Mouse (Mus musculus) c-Kit-positive CD71-positive TER-119-positive erythroid progenitor cells, embryonic 14.5 days (primary cell): ENCODE measurements around the gene Slc1a5.

ENCODE experiments used
- DNase-seq: peaks from one replicate; pipeline ENCODE4 v3.0.0-alpha.2; 2013; ENCODE audit warnings: low spot score

The Slc1a5 gene

GRCm38 (mm10) chr7:16780825-16781554 lies at the start of gene Slc1a5:
Gene Slc1a5 (plus strand): TSS chr7:16781340.
- peak; percentile 95 for DNase-seq

- no peak for DNase-seq
These were observed 49.2 kb upstream of the Slc1a5 start for GRCm38 (mm10) chr7:16731893-16732422.

GRCm38 (mm10) chr7:16737606-16738072 lies 43.5 kb upstream of the Slc1a5 start:
- DNase-seq: no peak

- peak; percentile 96 for DNase-seq
These were observed 43.0 kb upstream of the Slc1a5 start, which contains the start of gene Ap2s1 for GRCm38 (mm10) chr7:16738073-16738696. Gene Ap2s1 (plus strand): TSS chr7:16738410.

- no peak for DNase-seq
These were observed 42.0 kb upstream of the Slc1a5 start for GRCm38 (mm10) chr7:16739056-16739604.

GRCm38 (mm10) chr7:16745373-16745772 lies 35.8 kb upstream of the Slc1a5 start:
- DNase-seq: no peak

GRCm38 (mm10) chr7:16746093-16746492 lies 35.0 kb upstream of the Slc1a5 start:
- DNase-seq: peak; percentile 69

- DNase-seq: no peak
These were observed 33.5 kb upstream of the Slc1a5 start for GRCm38 (mm10) chr7:16747656-16748055.

GRCm38 (mm10) chr7:16752016-16752415 lies 29.1 kb upstream of the Slc1a5 start:
- DNase-seq: no peak

GRCm38 (mm10) chr7:16755362-16756017 lies 25.6 kb upstream of the Slc1a5 start:
- no peak for DNase-seq

GRCm38 (mm10) chr7:16758872-16759574 lies 22.1 kb upstream of the Slc1a5 start:
- DNase-seq: no peak

- no peak for DNase-seq
These were observed 20.8 kb upstream of the Slc1a5 start for GRCm38 (mm10) chr7:16760292-16760691.

- DNase-seq: no peak
These were observed 20.1 kb upstream of the Slc1a5 start for GRCm38 (mm10) chr7:16761005-16761481.

GRCm38 (mm10) chr7:16761630-16762029 lies 19.5 kb upstream of the Slc1a5 start:
- DNase-seq: no peak

- DNase-seq: no peak
These were observed 17.5 kb upstream of the Slc1a5 start for GRCm38 (mm10) chr7:16763463-16764218.

- no peak for DNase-seq
These were observed 14.7 kb upstream of the Slc1a5 start for GRCm38 (mm10) chr7:16766443-16766842.

GRCm38 (mm10) chr7:16775888-16776287 lies 5.3 kb upstream of the Slc1a5 start:
- no peak for DNase-seq

GRCm38 (mm10) chr7:16780076-16780475 lies 1.1 kb upstream of the Slc1a5 start:
- DNase-seq: no peak

GRCm38 (mm10) chr7:16781555-16781815 lies 345 bp downstream of the Slc1a5 start:
- no peak for DNase-seq

GRCm38 (mm10) chr7:16781816-16782554 lies 845 bp downstream of the Slc1a5 start:
- peak; percentile 36 for DNase-seq
